Mouse (Mus musculus): ENCODE results near the gene Zfp592.

The Zfp592 gene

GRCm38 (mm10) chr7:81057471-81057870, 64.0 kb downstream of the Zfp592 start, which contains the start of gene Alpk3:
Gene Alpk3, plus strand, starts transcription at chr7:81057600.
- no peak for DNase-seq (ENCODE audit: low read depth, low spot score)

- DNase-seq (ENCODE audit: low read depth, low spot score), result no peak
Observed at GRCm38 (mm10) chr7:81057901-81058711, 64.6 kb downstream of the Zfp592 start.

- no peak for DNase-seq (ENCODE audit: low read depth, low spot score)
Observed at GRCm38 (mm10) chr7:81058712-81059154, 65.3 kb downstream of the Zfp592 start.

- no peak for DNase-seq (ENCODE audit: low read depth, low spot score)
Observed at GRCm38 (mm10) chr7:81059388-81059787, 65.9 kb downstream of the Zfp592 start.

GRCm38 (mm10) chr7:81060908-81061307, 67.4 kb downstream of the Zfp592 start:
- peak; percentile 4 for DNase-seq (ENCODE audit: low read depth, low spot score)

GRCm38 (mm10) chr7:81061936-81062335, 68.5 kb downstream of the Zfp592 start:
- no peak for DNase-seq (ENCODE audit: low read depth, low spot score)

GRCm38 (mm10) chr7:81063332-81063731, 69.9 kb downstream of the Zfp592 start:
- DNase-seq (ENCODE audit: low read depth, low spot score), result no peak

GRCm38 (mm10) chr7:81066714-81067113, 73.2 kb downstream of the Zfp592 start:
- DNase-seq (ENCODE audit: low read depth, low spot score), result no peak

- DNase-seq (ENCODE audit: low read depth, low spot score), result no peak
Observed at GRCm38 (mm10) chr7:81072463-81072862, 79.0 kb downstream of the Zfp592 start.

GRCm38 (mm10) chr7:81073273-81073672, 79.8 kb downstream of the Zfp592 start:
- DNase-seq (ENCODE audit: low read depth, low spot score), result no peak

GRCm38 (mm10) chr7:81074546-81074945, 81.1 kb downstream of the Zfp592 start:
- no peak for DNase-seq (ENCODE audit: low read depth, low spot score)

- DNase-seq (ENCODE audit: low read depth, low spot score), result no peak
Observed at GRCm38 (mm10) chr7:81075299-81075698, 81.8 kb downstream of the Zfp592 start.

- DNase-seq (ENCODE audit: low read depth, low spot score), result no peak
Observed at GRCm38 (mm10) chr7:81075732-81076131, 82.3 kb downstream of the Zfp592 start.

- DNase-seq (ENCODE audit: low read depth, low spot score), result no peak
Observed at GRCm38 (mm10) chr7:81077009-81077408, 83.5 kb downstream of the Zfp592 start.

- DNase-seq (ENCODE audit: low read depth, low spot score), result no peak
Observed at GRCm38 (mm10) chr7:81078740-81079139, 85.3 kb downstream of the Zfp592 start.

- DNase-seq (ENCODE audit: low read depth, low spot score), result no peak
Observed at GRCm38 (mm10) chr7:81093420-81093965, 100.0 kb downstream of the Zfp592 start.

GRCm38 (mm10) chr7:81094104-81094757, 100.8 kb downstream of the Zfp592 start:
- no peak for DNase-seq (ENCODE audit: low read depth, low spot score)
